8 mouse cellular contexts compared by ENCODE assay signal in genomic region chr15:98632107-98632744, GRCm38 (mm10). TPM values are rescaled to one million over a fixed set of nuclear protein-coding genes. Genes with fewer than 3 reads are reported as not detected.
DNase-seq lines count a peak whose midpoint lies in the region; ATAC-seq and TF ChIP-seq lines count a peak whose summit lies in the region.

No protein-coding gene starts in this region.

- H3K9me3 ChIP-seq in liver, embryonic 15.5 days (replicated peaks), result no peaks in the 10 kb centered on the region

- DNase-seq in cerebellum, adult 11-12 months, result peak; percentile 57
- no peak for DNase-seq in cerebellum, adult 8-10 months
- peak; percentile 51 to 61 for DNase-seq in cerebellum, postnatal 14 days
- peak; percentile 54 to 67 for DNase-seq in gastrocnemius, postnatal 4 days (ENCODE audit: low spot score in 2 of 2)
- DNase-seq in kidney, adult 11 months, result peak; percentile 63
- no peak for DNase-seq in spleen, adult 12 weeks (ENCODE audit: low spot score)

- H3K27ac ChIP-seq in liver, embryonic 15.5 days (replicated peaks), result no peak overlapping the region
- H3K27ac ChIP-seq in olfactory bulb, adult 2 months (ENCODE audit: insufficient read depth, low read depth, low read length), result peak overlapping the region; percentile 2; the same call in 1 of the 2 replicates

- H3K27me3 ChIP-seq in liver, embryonic 15.5 days, result peaks cover 100% of the 10 kb centered on the region

- no peak for TF ChIP-seq CTCF in olfactory bulb, adult 2 months (IDR thresholded peaks at IDR 0.05; ENCODE audit: insufficient read depth, low read depth, low read length)

- no peak for ATAC-seq in liver, embryonic 15.5 days (ENCODE audit: insufficient read depth)

- peaks cover 35% of the 10 kb centered on the region for H3K4me1 ChIP-seq in liver, embryonic 15.5 days (replicated peaks)
- H3K4me1 ChIP-seq in olfactory bulb, adult 2 months (ENCODE audit: control insufficient read depth, insufficient read depth, low read length), result peaks cover 54% of the 10 kb centered on the region

- TF ChIP-seq POLR2A in olfactory bulb, adult 2 months (IDR thresholded peaks at IDR 0.05; ENCODE audit: insufficient read depth, low read depth, low read length), result peak; percentile 56; the same call in 1 of the 2 replicates

- no peaks in the 10 kb centered on the region for H3K36me3 ChIP-seq in liver, embryonic 15.5 days (replicated peaks)

- 0 out of 2 replicates have a peak overlapping the region, but pooled peaks have one; percentile 15 for H3K4me3 ChIP-seq in liver, embryonic 15.5 days (replicated peaks)
- peak overlapping the region; percentile 72 for H3K4me3 ChIP-seq in olfactory bulb, adult 2 months (ENCODE audit: insufficient read depth, low read depth, low read length)

- WGBS in liver, embryonic 15.5 days (ENCODE audit: insufficient replicate concordance), result 2% methylated on average over 25 of the region's 25 CpGs
- under 1% methylated on average over 25 of the region's 25 CpGs for WGBS in olfactory bulb, adult 2 months

- H3K4me2 ChIP-seq in liver, embryonic 15.5 days, result peak overlapping the region; percentile 41

- no peak overlapping the region for H3K9ac ChIP-seq in liver, embryonic 15.5 days

RNA-seq across cellular contexts. Expression of gene Cacnb3, which starts 1.6 kb away (rescaled TPM):
- total RNA-seq in gastrocnemius, postnatal 4 days (2021), result 10 to 100 TPM; 22.1 to 22.5 TPM
- polyA plus RNA-seq in liver, embryonic 15.5 days (2015; fragmentation: Nextera tagmentation; extraction: Ambion mirVana), result 0.52 and 0.96 TPM in 2 replicates
- polyA plus RNA-seq in olfactory bulb, adult 2 months (2012; ENCODE audit: insufficient read depth, insufficient read length, low replicate concordance, missing spikeins), result not detected in 2 replicates

RNA-seq across cellular contexts. Expression of gene Adcy6, which starts 22.4 kb away (rescaled TPM):
- 10 to 100 TPM; 56.6 to 60.6 TPM for total RNA-seq in gastrocnemius, postnatal 4 days (2021)
- 6.6 and 6.9 TPM in 2 replicates for polyA plus RNA-seq in liver, embryonic 15.5 days (2015; fragmentation: Nextera tagmentation; extraction: Ambion mirVana)
- polyA plus RNA-seq in olfactory bulb, adult 2 months (2012; ENCODE audit: insufficient read depth, insufficient read length, low replicate concordance, missing spikeins), result 87.5 TPM in 1 of 2 replicates, not detected in the other

RNA-seq across cellular contexts. Expression of gene Ddx23, which starts 30.5 kb away (rescaled TPM):
- 10 to 100 TPM; 62.5 to 67.3 TPM for total RNA-seq in gastrocnemius, postnatal 4 days (2021)
- polyA plus RNA-seq in liver, embryonic 15.5 days (2015; fragmentation: Nextera tagmentation; extraction: Ambion mirVana), result 9.5 and 10.2 TPM in 2 replicates
- not detected in 2 replicates for polyA plus RNA-seq in olfactory bulb, adult 2 months (2012; ENCODE audit: insufficient read depth, insufficient read length, low replicate concordance, missing spikeins)

RNA-seq across cellular contexts. Expression of gene Rnd1, which starts 45.0 kb away (rescaled TPM):
- total RNA-seq in gastrocnemius, postnatal 4 days (2021), result 1 to 10 TPM in 1 of 2 experiments, under 1 TPM in 1; 0.75 to 1.2 TPM
- 0.84 and 0.89 TPM in 2 replicates for polyA plus RNA-seq in liver, embryonic 15.5 days (2015; fragmentation: Nextera tagmentation; extraction: Ambion mirVana)
- polyA plus RNA-seq in olfactory bulb, adult 2 months (2012; ENCODE audit: insufficient read depth, insufficient read length, low replicate concordance, missing spikeins), result not detected in 2 replicates

Comparison
In these comparisons a context has a peak if more than half of its experiments do, and no peak if none do; other contexts are left out.
1. DNase-seq: peak in cerebellum, adult 11-12 months (single experiment), cerebellum, postnatal 14 days (2 of 2), gastrocnemius, postnatal 4 days (2 of 2) and kidney, adult 11 months (single experiment); none in cerebellum, adult 8-10 months (single experiment) and spleen, adult 12 weeks (single experiment).